Mouse (Mus musculus) heart, embryonic 14.5 days (tissue): ENCODE results near the gene Gtsf1l. TPM values are rescaled to one million over a fixed set of nuclear protein-coding genes. Genes with fewer than 3 reads are reported as not detected.

Experiments used
- ATAC-seq: fragments of 200-750 bp; cut with Nextera tagmentation; 2 replicates; pipeline ENCODE4 v1.8.0; 2017; ENCODE audit warnings: low read depth, moderate TSS enrichment; ENCODE audit not compliant: insufficient number of reproducible peaks, insufficient read depth, low FRiP score
- H3K27ac ChIP-seq, 2 experiments: fragments of 200-500 bp in 1 of 2; fragments of 300-500 bp in 1 of 2; sonication (generic) in 1 of 2; replicated peaks in 1 of 2; 2 replicates each; pipeline ENCODE4 v1.5.1; 2012 to 2014; ENCODE audit warnings: low read depth in 2 of 2, low read length in 2 of 2, control low read depth in 1 of 2, mild to moderate bottlenecking in 1 of 2, mixed read lengths in 1 of 2; ENCODE audit not compliant: control insufficient read depth in 1 of 2, insufficient read depth in 1 of 2
- H3K27me3 ChIP-seq: fragments of 300-500 bp; sonication (generic); 2 replicates; pipeline ENCODE4 v1.6.1; 2014; ENCODE audit warnings: mild to moderate bottlenecking, low read length, control low read depth; ENCODE audit not compliant: control insufficient read depth, insufficient read depth
- H3K36me3 ChIP-seq: fragments of 300-500 bp; sonication (generic); 2 replicates; pipeline ENCODE4 v1.6.1; 2014; ENCODE audit warnings: mild to moderate bottlenecking, control low read depth, low read length, mixed read lengths; ENCODE audit not compliant: control insufficient read depth, insufficient read depth
- H3K4me1 ChIP-seq, 2 experiments: fragments of 200-500 bp in 1 of 2; fragments of 300-500 bp in 1 of 2; sonication (generic) in 1 of 2; 2 replicates each; pipeline ENCODE4 v1.6.1; 2012 to 2014; ENCODE audit warnings: low read length in 2 of 2, control low read depth in 1 of 2, mixed read lengths in 1 of 2; ENCODE audit not compliant: control insufficient read depth in 2 of 2, insufficient read depth in 2 of 2
- H3K4me2 ChIP-seq: fragments of 300-500 bp; sonication (generic); 2 replicates; pipeline ENCODE4 v1.6.1; 2014; ENCODE audit warnings: mild to moderate bottlenecking, low read length
- H3K4me3 ChIP-seq, 2 experiments: fragments of 200-500 bp in 1 of 2; fragments of 300-500 bp in 1 of 2; sonication (generic) in 1 of 2; 2 replicates each; pipeline ENCODE4 v1.5.1; 2012 to 2014; ENCODE audit warnings: low read length in 2 of 2, mild to moderate bottlenecking in 2 of 2, control low read depth in 1 of 2, low read depth in 1 of 2, moderate library complexity in 1 of 2; ENCODE audit not compliant: control insufficient read depth in 1 of 2, insufficient read depth in 1 of 2
- H3K9ac ChIP-seq: fragments of 300-500 bp; sonication (generic); 2 replicates; pipeline ENCODE4 v1.6.1; 2014; ENCODE audit warnings: mild to moderate bottlenecking, low read length
- H3K9me3 ChIP-seq: fragments of 300-500 bp; sonication (generic); 2 replicates; pipeline ENCODE4 v1.6.1; 2016; ENCODE audit warnings: low read length, control low read depth; ENCODE audit not compliant: control insufficient read depth
- WGBS: fragments of 180-500 bp; shearing (Covaris S2); extraction: QIAGEN DNeasy Blood & Tissue Kit; methylation state at CpG from one replicate; pipeline ENCODE4 v1.1.7; 2014; 5-methylcytosine and 5-hydroxymethylcytosine counted together
- polyA plus RNA-seq: library from polyadenylated mRNA; unstranded; fragments of >200 nt; fragmentation: Nextera tagmentation; extraction: Ambion mirVana; gene quantifications from 2 replicates; pipeline ENCODE4 v1.2.1, GENCODE M21; 2014

The Gtsf1l gene
- polyA plus RNA-seq, 1 experiment from 2014 or later: not detected

DNA sequence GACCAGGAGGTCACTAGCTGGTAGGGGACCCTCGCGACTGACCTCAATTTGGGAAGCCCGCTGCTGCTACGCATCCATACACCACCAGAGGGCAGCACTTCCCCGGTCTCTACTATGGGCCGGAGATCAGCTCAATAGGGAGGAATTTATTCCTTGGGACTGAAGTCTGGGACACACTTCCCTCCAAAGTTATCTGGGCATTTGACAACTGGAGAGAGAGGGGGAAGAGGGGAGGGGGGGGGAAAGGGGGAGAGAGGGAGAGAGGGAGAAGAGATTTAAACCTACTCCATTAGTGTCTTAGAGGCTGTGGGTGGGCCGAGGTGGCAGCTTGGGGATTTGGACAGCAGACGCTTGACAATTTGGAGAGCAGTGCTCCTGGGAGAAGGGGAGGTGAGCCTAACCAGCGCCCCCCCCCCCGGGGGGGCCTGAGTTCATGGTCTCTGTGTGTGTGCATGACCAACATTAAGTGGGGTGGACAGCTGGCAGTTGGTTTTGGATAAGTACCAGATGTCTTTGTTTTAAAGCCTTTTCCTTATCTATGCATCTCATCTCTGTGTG lies 14.1 kb upstream of the Gtsf1l start:
- H3K27ac ChIP-seq: no peak overlapping the region
- no peak overlapping the region for H3K4me2 ChIP-seq
- H3K9me3 ChIP-seq: no peaks in the 10 kb centered on the region
- H3K4me1 ChIP-seq: peaks cover 2 to 8% of the 10 kb centered on the region in 2 experiments; a peak in 1 of 4 replicates
- no peak for ATAC-seq
- WGBS: 6% methylated on average over 10 of the region's 10 CpGs
- H3K36me3 ChIP-seq: no peaks in the 10 kb centered on the region
- no peak overlapping the region for H3K4me3 ChIP-seq
- H3K9ac ChIP-seq: no peak overlapping the region
- no peaks in the 10 kb centered on the region for H3K27me3 ChIP-seq

DNA sequence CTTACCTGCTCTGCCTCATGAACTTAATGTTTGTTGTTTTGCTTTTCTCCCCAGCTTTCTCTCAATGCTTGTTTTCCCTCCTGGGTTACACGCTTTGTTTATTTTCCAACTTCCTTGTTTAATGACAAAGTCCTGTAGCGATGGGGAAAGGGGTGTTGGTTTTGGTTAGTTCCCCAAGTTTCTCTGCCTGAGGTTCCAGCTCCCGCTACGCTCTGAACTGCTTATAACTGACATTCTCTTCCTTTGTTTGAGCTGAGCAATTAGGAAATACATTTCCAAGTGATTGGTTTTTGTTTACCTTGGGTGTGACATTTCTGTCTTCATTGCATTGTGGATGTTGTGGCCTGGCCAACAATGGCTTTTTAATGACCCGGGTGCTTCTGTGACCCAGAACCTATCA lies 12.9 kb upstream of the Gtsf1l start:
- peaks cover 2 to 8% of the 10 kb centered on the region in 2 experiments; a peak in 1 of 4 replicates for H3K4me1 ChIP-seq
- 71% methylated on average over 5 of the region's 5 CpGs for WGBS
- no peak for ATAC-seq

GRCm38 (mm10) chr2:163099919-163100318 lies 12.3 kb upstream of the Gtsf1l start:
- Histone ChIP-seq H3K4me2 (no peak overlapping the region), H3K36me3 (no peaks in the 10 kb centered on the region), H3K9ac (no peak overlapping the region; the same call in 1 of the 2 replicates), H3K27ac (no peak overlapping the region), H3K4me3 (no peak overlapping the region), H3K4me1 (peaks cover 2 to 8% of the 10 kb centered on the region in 2 experiments; a peak in 1 of 4 replicates), H3K27me3 (no peaks in the 10 kb centered on the region), H3K9me3 (no peaks in the 10 kb centered on the region)
- WGBS: 44% methylated on average over 8 of the region's 8 CpGs
- ATAC-seq: no peak

More for the DNA sequence above, 12.9 kb upstream of the Gtsf1l start:
- no peaks in the 10 kb centered on the region for H3K27me3 ChIP-seq
- H3K9ac ChIP-seq: no peak overlapping the region
- H3K4me2 ChIP-seq: no peak overlapping the region
- H3K9me3 ChIP-seq: no peaks in the 10 kb centered on the region
- no peak overlapping the region for H3K4me3 ChIP-seq
- no peaks in the 10 kb centered on the region for H3K36me3 ChIP-seq
- H3K27ac ChIP-seq: no peak overlapping the region

GRCm38 (mm10) chr2:163095784-163096183 lies 8.1 kb upstream of the Gtsf1l start:
- no peaks in the 10 kb centered on the region for H3K36me3 ChIP-seq
- no peak for ATAC-seq
- no peaks in the 10 kb centered on the region for H3K4me1 ChIP-seq
- no peaks in the 10 kb centered on the region for H3K9me3 ChIP-seq
- WGBS: 69% methylated on average over 3 of the region's 3 CpGs
- H3K27ac ChIP-seq: no peak overlapping the region
- H3K9ac ChIP-seq: no peak overlapping the region
- no peaks in the 10 kb centered on the region for H3K27me3 ChIP-seq
- H3K4me2 ChIP-seq: no peak overlapping the region
- H3K4me3 ChIP-seq: no peak overlapping the region

DNA sequence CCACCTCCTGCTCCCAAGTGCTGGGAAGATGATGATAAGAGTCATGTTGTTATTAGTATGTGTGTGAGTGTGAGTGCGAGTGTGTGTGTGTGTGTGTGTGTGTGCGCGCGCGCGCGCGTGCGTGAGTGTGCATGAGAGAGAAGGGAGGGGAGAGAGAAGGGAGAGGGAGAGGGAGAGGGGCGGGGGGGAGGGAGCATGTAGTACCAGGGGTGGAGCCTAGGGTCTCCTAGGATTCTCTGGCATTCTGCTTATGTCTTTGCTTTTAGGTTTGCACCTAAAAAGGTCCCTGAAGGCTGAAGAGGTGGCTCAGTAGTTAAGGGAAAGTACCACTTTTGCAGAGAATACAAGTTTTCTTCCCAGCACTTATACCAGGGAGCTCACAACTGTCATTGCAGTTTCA lies 7.3 kb upstream of the Gtsf1l start:
- no peaks in the 10 kb centered on the region for H3K27me3 ChIP-seq
- no peaks in the 10 kb centered on the region for H3K4me1 ChIP-seq
- no peak overlapping the region for H3K4me2 ChIP-seq
- H3K9ac ChIP-seq: no peak overlapping the region
- no peak overlapping the region for H3K4me3 ChIP-seq
- ATAC-seq: no peak
- no peaks in the 10 kb centered on the region for H3K9me3 ChIP-seq
- no peaks in the 10 kb centered on the region for H3K36me3 ChIP-seq
- no peak overlapping the region for H3K27ac ChIP-seq
- WGBS: 85% methylated on average over 10 of the region's 10 CpGs

DNA sequence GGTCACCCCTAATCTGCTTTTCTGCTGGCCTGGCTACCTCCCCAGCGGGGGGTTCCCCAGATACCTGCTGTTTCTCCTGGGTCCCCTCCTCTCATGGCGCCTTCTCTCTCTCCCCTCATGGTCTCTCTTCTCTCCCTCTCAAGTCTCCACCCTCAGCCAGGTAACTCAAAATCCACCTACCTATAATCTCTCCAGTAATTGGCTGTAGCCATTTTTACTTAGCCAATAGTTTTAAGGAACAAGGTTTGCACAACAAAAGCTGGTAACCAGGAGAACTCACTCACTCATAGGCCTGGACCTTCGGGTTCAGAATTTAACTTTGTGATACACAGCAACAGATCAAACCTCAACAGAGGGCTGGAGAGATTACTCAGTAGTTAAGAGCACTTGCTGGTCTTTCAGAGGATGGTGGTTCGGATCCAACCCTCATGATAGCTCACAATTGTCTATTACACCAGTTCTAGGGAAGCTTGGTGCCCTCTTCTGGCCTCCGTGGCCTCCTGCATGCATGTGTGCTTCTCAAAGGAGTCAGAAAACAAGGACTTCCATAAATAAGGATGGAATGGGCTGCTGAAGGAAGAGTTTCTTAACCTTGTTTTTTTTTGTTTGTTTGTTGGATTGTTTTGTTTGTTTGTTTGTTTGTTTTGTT lies 1.9 kb upstream of the Gtsf1l start:
- no peak overlapping the region for H3K9ac ChIP-seq
- 65% methylated on average over 5 of the region's 5 CpGs for WGBS
- H3K36me3 ChIP-seq: no peaks in the 10 kb centered on the region
- no peaks in the 10 kb centered on the region for H3K9me3 ChIP-seq
- H3K4me2 ChIP-seq: no peak overlapping the region
- H3K4me3 ChIP-seq: no peak overlapping the region
- ATAC-seq: no peak
- H3K27ac ChIP-seq: no peak overlapping the region
- H3K27me3 ChIP-seq: no peaks in the 10 kb centered on the region
- no peaks in the 10 kb centered on the region for H3K4me1 ChIP-seq

DNA sequence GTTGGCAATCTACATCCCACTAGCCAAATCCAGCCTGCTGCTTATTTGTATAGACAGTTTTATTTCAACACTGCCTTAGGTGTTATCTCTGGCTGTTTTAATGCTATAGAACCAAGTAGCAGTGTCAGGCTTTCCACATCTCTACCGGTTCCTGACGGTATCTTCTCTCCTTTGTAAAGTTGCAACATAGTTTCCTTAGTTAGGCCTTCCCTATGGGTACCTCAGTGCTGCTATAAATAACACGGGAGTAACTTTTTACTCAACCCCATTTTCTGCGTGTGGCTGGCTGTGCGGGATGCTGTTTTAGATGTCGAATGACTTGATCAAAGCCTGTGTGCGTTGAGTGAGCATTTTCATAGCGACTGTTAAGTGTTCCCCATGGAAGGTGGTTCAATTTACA lies 1.1 kb downstream of the Gtsf1l start:
- no peaks in the 10 kb centered on the region for H3K27me3 ChIP-seq
- no peak for ATAC-seq
- H3K9ac ChIP-seq: no peak overlapping the region
- no peak overlapping the region for H3K27ac ChIP-seq
- WGBS: 41% methylated on average over 8 of the region's 8 CpGs
- no peaks in the 10 kb centered on the region for H3K36me3 ChIP-seq
- peaks cover 0 to 2% of the 10 kb centered on the region in 2 experiments; a peak in 1 of 4 replicates for H3K4me1 ChIP-seq
- no peak overlapping the region for H3K4me3 ChIP-seq
- no peak overlapping the region for H3K4me2 ChIP-seq
- H3K9me3 ChIP-seq: no peaks in the 10 kb centered on the region

- Histone ChIP-seq H3K9ac (no peak overlapping the region), H3K9me3 (no peaks in the 10 kb centered on the region), H3K4me3 (no peak overlapping the region), H3K4me2 (no peak overlapping the region), H3K4me1 (peaks cover 0 to 2% of the 10 kb centered on the region in 2 experiments; a peak in 1 of 4 replicates), H3K36me3 (no peaks in the 10 kb centered on the region), H3K27me3 (no peaks in the 10 kb centered on the region), H3K27ac (no peak overlapping the region)
- 79% methylated on average over 6 of the region's 6 CpGs for whole genome bisulfite sequencing
- no peak for ATAC-seq
Observed at GRCm38 (mm10) chr2:163085047-163085446, 2.6 kb downstream of the Gtsf1l start.
